Mouse (Mus musculus): Measurements from ENCODE around the gene Rgma. TPM values are rescaled to one million over a fixed set of nuclear protein-coding genes. Genes with fewer than 3 reads are reported as not detected.

Gene Rgma
- polyA plus RNA-seq, 1 experiment from 2014 or later: 19.6 TPM

DNA sequence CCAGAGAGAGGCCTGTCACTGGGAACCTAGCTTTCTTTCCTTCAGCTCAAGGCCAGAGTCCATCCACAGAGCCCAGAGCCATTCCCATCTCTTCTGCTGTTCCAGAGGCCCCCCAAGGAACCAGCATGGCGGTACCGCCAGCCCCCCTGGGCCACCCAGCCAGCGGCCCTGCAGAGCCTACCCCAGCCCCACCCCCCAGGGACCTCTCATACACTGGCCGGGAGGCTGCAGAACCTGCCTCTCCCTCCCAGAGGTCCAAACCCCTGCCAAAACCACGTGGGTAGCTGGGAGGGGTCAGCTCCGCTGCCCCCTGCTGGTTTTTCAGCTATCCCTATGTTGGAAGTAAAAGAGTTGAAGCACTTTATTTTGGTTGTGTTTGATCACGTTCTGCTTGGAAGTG, 44.1 kb downstream of the Rgma start:
- Histone ChIP-seq H3K27me3 (replicated peaks; ENCODE audit: control insufficient read depth, insufficient read depth, low read length) (no peaks in the 10 kb centered on the region), H3K36me3 (ENCODE audit: control insufficient read depth, insufficient read depth, low read length) (peaks cover 44% of the 10 kb centered on the region), H3K4me3 (ENCODE audit: low read depth, low read length) (no peak overlapping the region), H3K9me3 (ENCODE audit: control insufficient read depth, low read length) (no peaks in the 10 kb centered on the region), H3K9ac (ENCODE audit: low read depth, low read length) (no peak overlapping the region), H3K4me1 (ENCODE audit: control insufficient read depth, insufficient read depth, low read length) (peaks cover 12% of the 10 kb centered on the region; the same call in 1 of the 2 replicates), H3K4me2 (ENCODE audit: low read depth, low read length) (no peak overlapping the region), H3K27ac (replicated peaks; ENCODE audit: low read depth, low read length) (no peak overlapping the region)
- ATAC-seq (ENCODE audit: low read depth) (peak; percentile 22; the same call in 1 of the 2 replicates), DNase-seq (ENCODE audit: low spot score) (peak; percentile 46)
- 40% methylated on average over 7 of the region's 7 CpGs for WGBS

DNA sequence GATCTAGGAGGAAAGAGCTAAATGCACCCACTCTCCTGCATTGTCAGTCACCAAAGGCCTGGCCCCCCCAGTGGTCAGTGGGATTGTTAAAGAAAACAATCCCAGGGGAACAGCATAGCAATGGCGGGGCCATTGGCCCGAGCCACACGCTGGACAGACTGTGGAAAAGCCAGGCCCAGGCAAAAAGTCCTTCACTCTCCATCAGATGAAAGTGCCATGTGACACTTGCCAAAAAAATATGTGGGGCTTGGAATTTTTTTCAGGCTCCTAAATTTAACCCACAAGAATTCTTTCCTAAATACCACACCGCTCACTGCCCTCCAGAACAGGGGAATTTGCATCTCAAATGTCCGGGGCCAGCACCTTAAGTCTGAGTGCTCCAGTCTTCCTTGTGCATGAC, 45.5 kb downstream of the Rgma start:
- 39% methylated on average over 5 of the region's 5 CpGs for WGBS
- H3K9ac ChIP-seq (ENCODE audit: low read depth, low read length): no peak overlapping the region
- no peak overlapping the region for H3K4me3 ChIP-seq (ENCODE audit: low read depth, low read length)
- peak overlapping the region; percentile 61; the same call in 1 of the 2 replicates for H3K27ac ChIP-seq (replicated peaks; ENCODE audit: low read depth, low read length)
- no peak overlapping the region for H3K4me2 ChIP-seq (ENCODE audit: low read depth, low read length)
- ATAC-seq (ENCODE audit: low read depth): no peak
- H3K9me3 ChIP-seq (ENCODE audit: control insufficient read depth, low read length): no peaks in the 10 kb centered on the region
- H3K4me1 ChIP-seq (ENCODE audit: control insufficient read depth, insufficient read depth, low read length): peaks cover 12% of the 10 kb centered on the region; the same call in 1 of the 2 replicates
- H3K27me3 ChIP-seq (replicated peaks; ENCODE audit: control insufficient read depth, insufficient read depth, low read length): no peaks in the 10 kb centered on the region
- peaks cover 34% of the 10 kb centered on the region for H3K36me3 ChIP-seq (ENCODE audit: control insufficient read depth, insufficient read depth, low read length)
- DNase-seq (ENCODE audit: low spot score): peak; percentile 40

DNA sequence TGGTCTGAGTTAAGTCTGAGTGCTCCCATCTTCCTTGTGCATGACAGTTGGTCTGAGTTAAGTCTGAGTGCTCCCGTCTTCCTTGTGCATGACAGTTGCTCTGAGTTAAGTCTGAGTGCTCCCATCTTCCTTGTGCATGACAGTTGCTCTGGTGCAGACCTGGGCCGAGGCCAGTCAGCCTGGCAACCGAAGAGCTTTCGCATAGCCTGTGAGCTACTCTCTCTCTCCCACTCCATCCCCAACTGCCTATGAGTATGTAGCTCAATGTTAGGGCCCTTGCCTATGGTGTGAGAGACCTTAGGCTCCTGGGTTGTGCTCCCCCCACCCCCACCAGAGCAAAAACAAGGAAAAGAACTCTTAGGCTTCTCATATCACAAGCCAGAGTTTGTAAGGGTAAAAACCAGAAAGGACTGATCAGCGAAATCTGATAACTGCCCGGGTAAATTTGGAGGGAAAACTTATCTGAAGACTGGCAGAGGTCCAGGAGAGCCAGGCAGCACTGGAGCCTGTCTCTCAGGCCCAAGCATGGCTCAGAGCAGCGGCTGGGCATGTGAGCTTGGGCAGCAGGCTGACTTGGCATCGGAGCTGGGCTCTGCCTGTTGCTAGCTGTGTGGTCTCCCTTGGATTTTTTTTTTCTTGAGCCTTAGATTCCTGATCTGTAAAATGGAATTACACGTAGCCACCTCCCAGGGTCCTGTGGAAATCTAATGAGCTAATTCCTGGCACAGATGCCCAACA, 46.1 kb downstream of the Rgma start:
- H3K4me2 ChIP-seq (ENCODE audit: low read depth, low read length): no peak overlapping the region
- WGBS: 44% methylated on average over 9 of the region's 9 CpGs
- DNase-seq (ENCODE audit: low spot score) (peak; percentile 84), ATAC-seq (ENCODE audit: low read depth) (peak; percentile 24)
- no peak overlapping the region for H3K4me3 ChIP-seq (ENCODE audit: low read depth, low read length)
- no peak overlapping the region for H3K9ac ChIP-seq (ENCODE audit: low read depth, low read length)
- H3K36me3 ChIP-seq (ENCODE audit: control insufficient read depth, insufficient read depth, low read length): peaks cover 29% of the 10 kb centered on the region
- peak overlapping the region; percentile 16 for H3K27ac ChIP-seq (replicated peaks; ENCODE audit: low read depth, low read length)
- no peaks in the 10 kb centered on the region for H3K27me3 ChIP-seq (replicated peaks; ENCODE audit: control insufficient read depth, insufficient read depth, low read length)
- H3K9me3 ChIP-seq (ENCODE audit: control insufficient read depth, low read length): no peaks in the 10 kb centered on the region
- H3K4me1 ChIP-seq (ENCODE audit: control insufficient read depth, insufficient read depth, low read length): peaks cover 12% of the 10 kb centered on the region; the same call in 1 of the 2 replicates

DNA sequence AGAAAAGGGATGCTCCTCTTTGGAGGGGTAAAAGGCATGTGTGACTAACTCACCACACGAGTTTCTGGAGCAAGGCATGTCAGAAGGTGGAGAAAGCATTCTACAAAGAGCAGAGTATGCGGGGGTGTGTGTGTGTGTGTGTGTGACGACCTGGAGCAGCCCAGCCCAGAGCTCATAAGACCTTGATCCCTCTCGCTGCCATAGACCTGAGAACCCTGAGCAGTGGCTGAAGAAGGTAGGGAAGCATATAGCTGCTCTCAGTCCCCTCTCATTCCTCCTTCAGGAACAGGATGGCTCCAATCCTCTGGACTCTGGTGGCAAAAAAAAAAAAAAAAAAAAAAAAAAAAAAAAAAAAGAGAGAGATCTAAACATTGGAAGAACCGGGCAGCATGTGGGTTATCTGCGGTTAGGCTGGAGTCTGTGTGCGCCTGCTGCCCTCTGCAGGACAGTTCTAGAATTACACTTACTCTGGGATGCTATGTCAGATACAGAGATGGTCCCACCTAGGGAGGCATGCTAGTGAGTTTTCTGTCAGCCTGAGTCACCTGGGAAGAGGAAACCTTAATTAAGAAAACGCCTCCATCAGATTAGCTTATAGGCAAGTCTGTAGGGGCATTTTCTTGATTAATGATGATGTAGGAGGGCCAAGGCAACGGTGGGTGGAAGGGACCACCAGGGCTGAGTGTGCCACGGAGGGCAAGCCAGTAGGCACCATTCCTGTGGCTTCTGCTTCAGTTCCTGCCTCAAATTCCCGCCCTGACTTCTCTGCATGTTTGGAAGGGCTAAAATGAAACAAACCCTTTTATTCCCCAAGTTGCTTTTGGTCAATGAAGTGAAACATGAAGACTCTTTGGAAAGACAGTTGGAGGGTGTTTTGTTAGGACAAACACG, 47.2 kb downstream of the Rgma start:
- H3K4me1 ChIP-seq (ENCODE audit: control insufficient read depth, insufficient read depth, low read length): peaks cover 12% of the 10 kb centered on the region; the same call in 1 of the 2 replicates
- ATAC-seq (ENCODE audit: low read depth) (peak; percentile 39), DNase-seq (ENCODE audit: low spot score) (peak; percentile 89)
- peak overlapping the region; percentile 16; the same call in 1 of the 2 replicates for H3K27ac ChIP-seq (replicated peaks; ENCODE audit: low read depth, low read length)
- H3K4me3 ChIP-seq (ENCODE audit: low read depth, low read length): no peak overlapping the region
- no peaks in the 10 kb centered on the region for H3K9me3 ChIP-seq (ENCODE audit: control insufficient read depth, low read length)
- H3K9ac ChIP-seq (ENCODE audit: low read depth, low read length): no peak overlapping the region
- no peak overlapping the region for H3K4me2 ChIP-seq (ENCODE audit: low read depth, low read length)
- peaks cover 29% of the 10 kb centered on the region for H3K36me3 ChIP-seq (ENCODE audit: control insufficient read depth, insufficient read depth, low read length)
- H3K27me3 ChIP-seq (replicated peaks; ENCODE audit: control insufficient read depth, insufficient read depth, low read length): no peaks in the 10 kb centered on the region
- WGBS: 22% methylated on average over 12 of the region's 12 CpGs

DNA sequence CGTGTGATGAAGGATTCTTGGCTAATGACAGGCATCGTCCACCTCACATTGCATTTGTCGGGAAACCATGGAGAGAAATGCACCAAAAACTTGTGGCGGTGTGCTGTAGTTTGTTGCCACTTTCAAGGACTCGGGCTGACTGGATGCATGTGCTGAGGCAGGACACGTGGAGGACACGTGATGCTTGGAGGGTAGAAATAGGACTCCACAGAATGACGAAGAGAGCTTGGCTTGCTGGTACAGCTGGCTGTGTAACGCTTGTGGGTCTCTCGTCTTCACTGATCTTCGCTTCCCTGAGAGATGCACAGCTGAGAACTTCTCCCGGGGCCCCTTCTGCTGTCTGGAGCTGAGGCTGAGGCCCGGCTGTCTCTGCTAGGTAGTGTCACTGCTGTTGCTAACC, 47.9 kb downstream of the Rgma start:
- Histone ChIP-seq H3K4me3 (ENCODE audit: low read depth, low read length) (no peak overlapping the region), H3K4me2 (ENCODE audit: low read depth, low read length) (no peak overlapping the region), H3K36me3 (ENCODE audit: control insufficient read depth, insufficient read depth, low read length) (peaks cover 29% of the 10 kb centered on the region), H3K27ac (replicated peaks; ENCODE audit: low read depth, low read length) (no peak overlapping the region), H3K4me1 (ENCODE audit: control insufficient read depth, insufficient read depth, low read length) (peaks cover 12% of the 10 kb centered on the region; the same call in 1 of the 2 replicates), H3K9me3 (ENCODE audit: control insufficient read depth, low read length) (no peaks in the 10 kb centered on the region), H3K9ac (ENCODE audit: low read depth, low read length) (no peak overlapping the region), H3K27me3 (replicated peaks; ENCODE audit: control insufficient read depth, insufficient read depth, low read length) (no peaks in the 10 kb centered on the region)
- ATAC-seq (ENCODE audit: low read depth) (no peak), DNase-seq (ENCODE audit: low spot score) (peak; percentile 47)
- 56% methylated on average over 13 of the region's 13 CpGs for WGBS

DNA sequence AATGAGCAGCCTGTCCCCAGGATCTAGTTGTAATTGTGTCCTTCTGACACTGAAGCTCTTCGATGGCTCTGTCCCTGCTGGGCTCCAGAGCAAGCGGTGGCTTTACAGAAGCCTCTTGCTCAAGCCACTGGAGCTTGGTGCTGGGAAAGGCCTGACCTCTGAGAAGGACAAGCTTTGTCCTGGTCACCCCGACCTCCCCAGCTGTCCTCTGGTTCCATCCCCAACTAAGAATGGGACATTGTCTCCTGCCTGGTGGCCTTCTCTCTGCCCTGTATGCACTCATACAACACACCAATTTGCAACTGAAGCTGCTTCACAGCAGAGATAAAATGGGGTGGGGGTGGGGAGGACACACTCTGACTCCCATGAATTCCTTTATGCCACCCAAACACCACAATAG, 48.9 kb downstream of the Rgma start:
- no peaks in the 10 kb centered on the region for H3K27me3 ChIP-seq (replicated peaks; ENCODE audit: control insufficient read depth, insufficient read depth, low read length)
- H3K4me1 ChIP-seq (ENCODE audit: control insufficient read depth, insufficient read depth, low read length): peaks cover 12% of the 10 kb centered on the region; the same call in 1 of the 2 replicates
- peaks cover 29% of the 10 kb centered on the region for H3K36me3 ChIP-seq (ENCODE audit: control insufficient read depth, insufficient read depth, low read length)
- no peak overlapping the region for H3K4me2 ChIP-seq (ENCODE audit: low read depth, low read length)
- DNase-seq (ENCODE audit: low spot score) (no peak), ATAC-seq (ENCODE audit: low read depth) (no peak)
- 29% methylated on average over 3 of the region's 3 CpGs for WGBS
- no peak overlapping the region for H3K9ac ChIP-seq (ENCODE audit: low read depth, low read length)
- 0 out of 2 replicates have a peak overlapping the region, but pooled peaks have one; percentile 21 for H3K27ac ChIP-seq (replicated peaks; ENCODE audit: low read depth, low read length)
- no peaks in the 10 kb centered on the region for H3K9me3 ChIP-seq (ENCODE audit: control insufficient read depth, low read length)
- no peak overlapping the region for H3K4me3 ChIP-seq (ENCODE audit: low read depth, low read length)

DNA sequence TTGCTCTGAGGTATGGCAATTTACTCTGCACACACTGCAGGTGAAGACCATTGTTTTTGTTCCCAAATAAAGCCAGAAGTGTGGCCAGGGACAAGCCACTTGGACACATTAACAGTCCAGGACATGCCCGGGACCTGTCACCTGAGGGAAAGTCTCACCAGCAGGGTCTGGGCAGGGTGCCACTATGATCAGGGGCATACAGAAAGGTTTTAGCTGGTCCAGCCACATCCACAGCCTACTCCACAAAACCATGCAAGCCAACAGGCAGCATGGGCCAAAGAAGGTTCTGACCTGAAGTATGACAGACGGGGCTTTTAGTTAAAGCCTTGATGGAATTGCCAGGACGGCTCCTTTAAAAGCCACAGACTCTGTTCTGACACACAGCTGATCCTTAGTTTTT, 49.4 kb downstream of the Rgma start:
- no peaks in the 10 kb centered on the region for H3K27me3 ChIP-seq (replicated peaks; ENCODE audit: control insufficient read depth, insufficient read depth, low read length)
- H3K9ac ChIP-seq (ENCODE audit: low read depth, low read length): no peak overlapping the region
- H3K27ac ChIP-seq (replicated peaks; ENCODE audit: low read depth, low read length): 0 out of 2 replicates have a peak overlapping the region, but pooled peaks have one; percentile 21
- H3K4me2 ChIP-seq (ENCODE audit: low read depth, low read length): no peak overlapping the region
- ATAC-seq (ENCODE audit: low read depth) (no peak), DNase-seq (ENCODE audit: low spot score) (no peak)
- peaks cover 12% of the 10 kb centered on the region; the same call in 1 of the 2 replicates for H3K4me1 ChIP-seq (ENCODE audit: control insufficient read depth, insufficient read depth, low read length)
- H3K9me3 ChIP-seq (ENCODE audit: control insufficient read depth, low read length): no peaks in the 10 kb centered on the region
- 52% methylated on average over 3 of the region's 3 CpGs for WGBS
- no peak overlapping the region for H3K4me3 ChIP-seq (ENCODE audit: low read depth, low read length)
- peaks cover 31% of the 10 kb centered on the region for H3K36me3 ChIP-seq (ENCODE audit: control insufficient read depth, insufficient read depth, low read length)

DNA sequence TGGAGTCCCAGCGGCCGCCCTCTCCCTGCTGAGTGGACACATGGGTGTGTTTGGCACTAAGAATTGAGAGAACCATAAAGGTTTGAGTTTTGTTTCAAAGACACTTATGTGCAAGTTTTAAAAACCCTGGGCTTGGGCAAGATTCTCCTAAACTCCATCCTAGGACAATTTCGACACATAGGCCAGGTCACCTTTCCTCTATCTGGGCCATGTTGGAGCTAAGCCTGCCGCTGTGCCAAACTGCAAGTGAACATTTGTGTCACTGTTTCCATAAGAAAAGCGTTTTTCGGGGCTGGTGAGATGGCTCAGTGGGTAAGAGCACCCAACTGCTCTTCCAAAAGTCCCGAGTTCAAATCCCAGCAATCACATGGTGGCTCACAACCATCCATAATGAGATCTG, 50.1 kb downstream of the Rgma start:
- WGBS: 89% methylated on average over 7 of the region's 7 CpGs

More for the DNA sequence above, 50.1 kb downstream of the Rgma start:
- peaks cover 39% of the 10 kb centered on the region for H3K36me3 ChIP-seq (ENCODE audit: control insufficient read depth, insufficient read depth, low read length)
- H3K9me3 ChIP-seq (ENCODE audit: control insufficient read depth, low read length): no peaks in the 10 kb centered on the region
- no peak overlapping the region for H3K9ac ChIP-seq (ENCODE audit: low read depth, low read length)
- H3K4me2 ChIP-seq (ENCODE audit: low read depth, low read length): no peak overlapping the region
- H3K4me3 ChIP-seq (ENCODE audit: low read depth, low read length): no peak overlapping the region
- peaks cover 12% of the 10 kb centered on the region; the same call in 1 of the 2 replicates for H3K4me1 ChIP-seq (ENCODE audit: control insufficient read depth, insufficient read depth, low read length)
- ATAC-seq (ENCODE audit: low read depth) (no peak), DNase-seq (ENCODE audit: low spot score) (no peak)
- H3K27me3 ChIP-seq (replicated peaks; ENCODE audit: control insufficient read depth, insufficient read depth, low read length): no peaks in the 10 kb centered on the region
- no peak overlapping the region for H3K27ac ChIP-seq (replicated peaks; ENCODE audit: low read depth, low read length)

Data from embryonic facial prominence, embryonic 14.5 days (tissue).